Mouse (Mus musculus) hindbrain, embryonic 11.5 days (tissue): Measurements from ENCODE around the gene Svbp. TPM values are rescaled to one million over a fixed set of nuclear protein-coding genes. Genes with fewer than 3 reads are reported as not detected.

Experiments
- ATAC-seq: fragments of 200-750 bp; cut with Nextera tagmentation; 2 replicates; pipeline ENCODE4 v1.8.0; 2017; ENCODE audit warnings: mild to moderate bottlenecking, moderate TSS enrichment, moderate library complexity; ENCODE audit not compliant: low FRiP score
- DNase-seq: peaks from one replicate; pipeline ENCODE4 v3.0.0-alpha.2; 2015; ENCODE audit warnings: low spot score
- H3K27ac ChIP-seq: fragments of 300-500 bp; sonication (generic); 2 replicates; pipeline ENCODE4 v1.5.1; 2014; ENCODE audit warnings: mild to moderate bottlenecking, low read depth, low read length
- H3K27me3 ChIP-seq: fragments of 300-500 bp; sonication (generic); 2 replicates; pipeline ENCODE4 v1.6.1; 2014; ENCODE audit warnings: mild to moderate bottlenecking, low read length, moderate library complexity, mixed read lengths; ENCODE audit not compliant: control insufficient read depth, insufficient read depth
- H3K36me3 ChIP-seq: fragments of 300-500 bp; sonication (generic); 2 replicates; pipeline ENCODE4 v1.6.1; 2014; ENCODE audit warnings: mild to moderate bottlenecking, low read length, moderate library complexity, mixed read lengths; ENCODE audit not compliant: control insufficient read depth, insufficient read depth
- H3K4me1 ChIP-seq: fragments of 300-500 bp; sonication (generic); replicated peaks from 2 replicates; pipeline ENCODE4 v1.6.1; 2014; ENCODE audit warnings: low read length, mixed read lengths; ENCODE audit not compliant: control insufficient read depth, insufficient read depth
- H3K4me2 ChIP-seq: fragments of 300-500 bp; sonication (generic); replicated peaks from 2 replicates; pipeline ENCODE4 v1.6.1; 2014; ENCODE audit warnings: mild to moderate bottlenecking, low read depth, low read length
- H3K4me3 ChIP-seq: fragments of 300-500 bp; sonication (generic); 2 replicates; pipeline ENCODE4 v1.5.1; 2014; ENCODE audit warnings: low read depth, low read length
- H3K9ac ChIP-seq: fragments of 300-500 bp; sonication (generic); 2 replicates; pipeline ENCODE4 v1.6.1; 2014; ENCODE audit warnings: low read depth, low read length
- H3K9me3 ChIP-seq: fragments of 300-500 bp; sonication (generic); 2 replicates; pipeline ENCODE4 v1.6.1; 2016; ENCODE audit warnings: low read length; ENCODE audit not compliant: control insufficient read depth
- WGBS: fragments of 180-500 bp; shearing (Covaris S2); extraction: QIAGEN DNeasy Blood & Tissue Kit; methylation state at CpG from one replicate; pipeline ENCODE4 v1.1.7; 2014; 5-methylcytosine and 5-hydroxymethylcytosine counted together
- polyA plus RNA-seq: library from polyadenylated mRNA; unstranded; fragments of >200 nt; fragmentation: Nextera tagmentation; extraction: Ambion mirVana; gene quantifications from 2 replicates; pipeline ENCODE4 v1.2.1, GENCODE M21; 2014

Gene Svbp
- polyA plus RNA-seq, 1 experiment from 2014 or later = 201 TPM

GRCm38 (mm10) chr4:119232410-119233255 lies 37.5 kb downstream of the Svbp start, which contains the start of the genes AU022252 and P3h1:
Gene AU022252, minus strand, starts transcription at chr4:119232712.
Gene P3h1, plus strand, starts transcription at chr4:119232915.
- H3K4me3 ChIP-seq = peak within 1 kb of the TSS; percentile 86
- no peaks in the 10 kb centered on the region for H3K9me3 ChIP-seq
- H3K27me3 ChIP-seq = no peaks in the 10 kb centered on the region
- no peaks in the 10 kb centered on the region for H3K36me3 ChIP-seq
- peak; percentile 97 for ATAC-seq
- H3K9ac ChIP-seq = peak within 1 kb of the TSS; percentile 86
- H3K4me1 ChIP-seq = 0 out of 2 replicates have a peak, but pooled peaks cover 2% of the 10 kb centered on the region
- DNase-seq = peak; percentile 100
- H3K27ac ChIP-seq = no peak within 1 kb of the TSS
- WGBS = under 1% methylated on average over 60 of the region's 71 CpGs
- H3K4me2 ChIP-seq = peak within 1 kb of the TSS; percentile 95

GRCm38 (mm10) chr4:119233256-119233901 lies 38.3 kb downstream of the Svbp start:
- Histone ChIP-seq H3K4me3 (peak overlapping the region; percentile 86), H3K4me1 (0 out of 2 replicates have a peak, but pooled peaks cover 2% of the 10 kb centered on the region), H3K27ac (no peak overlapping the region), H3K9ac (peak overlapping the region; percentile 69), H3K27me3 (no peaks in the 10 kb centered on the region), H3K9me3 (no peaks in the 10 kb centered on the region), H3K4me2 (peak overlapping the region; percentile 95), H3K36me3 (no peaks in the 10 kb centered on the region)
- ATAC-seq = peak; percentile 57
- under 1% methylated on average over 36 of the region's 36 CpGs for WGBS
- DNase-seq = peak; percentile 68

GRCm38 (mm10) chr4:119234348-119234747 lies 39.2 kb downstream of the Svbp start:
- DNase-seq (no peak), ATAC-seq (no peak)
- H3K9me3 ChIP-seq = no peaks in the 10 kb centered on the region
- H3K4me2 ChIP-seq = no peak overlapping the region
- no peak overlapping the region; the same call in 1 of the 2 replicates for H3K4me3 ChIP-seq
- WGBS = 78% methylated on average over 3 of the region's 3 CpGs
- H3K27ac ChIP-seq = no peak overlapping the region
- no peaks in the 10 kb centered on the region for H3K36me3 ChIP-seq
- no peaks in the 10 kb centered on the region for H3K27me3 ChIP-seq
- H3K4me1 ChIP-seq = 0 out of 2 replicates have a peak, but pooled peaks cover 2% of the 10 kb centered on the region
- H3K9ac ChIP-seq = no peak overlapping the region

- Histone ChIP-seq H3K9me3 (no peaks in the 10 kb centered on the region), H3K27me3 (no peaks in the 10 kb centered on the region), H3K27ac (no peak overlapping the region), H3K36me3 (no peaks in the 10 kb centered on the region), H3K4me2 (no peak overlapping the region), H3K9ac (no peak overlapping the region), H3K4me1 (no peaks in the 10 kb centered on the region), H3K4me3 (no peak overlapping the region)
- ATAC-seq = no peak
- DNase-seq = no peak
- WGBS = 79% methylated on average over 3 of the region's 3 CpGs
Observed at GRCm38 (mm10) chr4:119238661-119239060, 43.6 kb downstream of the Svbp start.

GRCm38 (mm10) chr4:119239181-119239682 lies 44.1 kb downstream of the Svbp start:
- Histone ChIP-seq H3K27me3 (no peaks in the 10 kb centered on the region), H3K27ac (0 out of 2 replicates have a peak overlapping the region, but pooled peaks have one; percentile 54), H3K9ac (0 out of 2 replicates have a peak overlapping the region, but pooled peaks have one; percentile 4), H3K4me3 (no peak overlapping the region), H3K4me1 (no peaks in the 10 kb centered on the region), H3K36me3 (no peaks in the 10 kb centered on the region), H3K9me3 (no peaks in the 10 kb centered on the region), H3K4me2 (no peak overlapping the region)
- WGBS = 51% methylated on average over 12 of the region's 12 CpGs
- peak; percentile 78 for DNase-seq
- peak; percentile 70 for ATAC-seq

GRCm38 (mm10) chr4:119241664-119242063 lies 46.6 kb downstream of the Svbp start:
- Histone ChIP-seq H3K9ac (no peak overlapping the region), H3K9me3 (no peaks in the 10 kb centered on the region), H3K36me3 (no peaks in the 10 kb centered on the region), H3K27ac (no peak overlapping the region), H3K4me1 (no peaks in the 10 kb centered on the region), H3K4me3 (no peak overlapping the region), H3K27me3 (no peaks in the 10 kb centered on the region), H3K4me2 (no peak overlapping the region)
- WGBS = 89% methylated on average over 14 of the region's 14 CpGs
- no peak for ATAC-seq
- no peak for DNase-seq

- Histone ChIP-seq H3K27ac (no peak overlapping the region), H3K36me3 (no peaks in the 10 kb centered on the region), H3K4me1 (no peaks in the 10 kb centered on the region), H3K4me3 (no peak overlapping the region), H3K27me3 (no peaks in the 10 kb centered on the region), H3K9ac (no peak overlapping the region), H3K9me3 (no peaks in the 10 kb centered on the region), H3K4me2 (no peak overlapping the region)
- WGBS = 95% methylated on average over 12 of the region's 12 CpGs
- DNase-seq (no peak), ATAC-seq (no peak)
Observed at GRCm38 (mm10) chr4:119242571-119242970, 47.5 kb downstream of the Svbp start.

- ATAC-seq = no peak
- no peak for DNase-seq
- Histone ChIP-seq H3K9ac (no peak overlapping the region), H3K4me3 (no peak overlapping the region), H3K27ac (no peak overlapping the region), H3K36me3 (no peaks in the 10 kb centered on the region), H3K27me3 (no peaks in the 10 kb centered on the region), H3K4me1 (no peaks in the 10 kb centered on the region), H3K9me3 (no peaks in the 10 kb centered on the region), H3K4me2 (no peak overlapping the region)
- WGBS = 86% methylated on average over 22 of the region's 22 CpGs
Observed at GRCm38 (mm10) chr4:119244468-119245240, 49.5 kb downstream of the Svbp start.
